ENCODE assay signal across 15 mouse cellular contexts in the genomic region with DNA sequence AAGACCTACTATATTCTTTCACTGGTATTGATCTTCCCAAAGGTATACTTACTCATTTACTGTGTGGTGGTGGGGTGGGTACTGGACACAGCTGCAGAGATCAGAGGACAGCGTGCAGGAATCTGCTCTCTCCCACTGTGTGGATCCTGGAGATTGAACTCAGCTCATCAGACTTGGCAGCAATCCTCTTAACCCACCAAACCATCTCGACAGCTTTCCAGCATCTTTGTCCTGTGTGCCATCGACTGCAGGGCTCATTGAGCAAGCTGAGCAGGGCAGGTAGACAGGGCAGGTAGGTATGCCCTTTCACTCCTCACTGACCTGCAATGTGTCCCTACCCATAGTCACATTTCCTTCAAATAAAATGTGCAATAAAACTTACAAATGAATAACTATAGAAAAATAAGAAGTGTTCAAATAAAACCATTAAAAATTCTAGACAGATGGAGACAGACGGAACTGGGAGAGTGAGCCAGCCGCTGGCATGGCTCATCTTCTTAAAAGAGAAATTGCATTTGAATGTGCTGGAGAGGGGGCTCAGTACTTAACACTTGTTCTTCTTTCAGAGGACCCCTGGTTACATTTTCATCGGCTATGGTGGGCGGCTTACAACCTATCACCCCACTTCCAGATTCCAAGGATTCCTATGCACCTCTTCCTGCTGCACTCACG. TPM values are rescaled to one million over a fixed set of nuclear protein-coding genes. Genes with fewer than 3 reads are reported as not detected.
"Had no signal": no experiment of that assay in that cellular context is flagged by ENCODE, and none has a peak within 500 bp of the region (broad histone marks: within the 10 kb centered on the region; RNA-seq: fewer than 3 reads in every experiment).

No protein-coding gene starts in this region.

- H3K27ac ChIP-seq: kidney, embryonic 15.5 days; liver, embryonic 13.5 days; lung, embryonic 15.5 days; macrophage; midbrain, embryonic 12.5 days; stomach, postnatal 0 days had no signal

- H3K9me3 ChIP-seq: kidney, embryonic 15.5 days; liver, embryonic 13.5 days; lung, embryonic 15.5 days; midbrain, embryonic 12.5 days had no signal

- H3K9ac ChIP-seq: kidney, embryonic 15.5 days; limb, embryonic 12.5 days; liver, embryonic 13.5 days; liver, postnatal 0 days; lung, embryonic 15.5 days; midbrain, embryonic 12.5 days had no signal

- DNase-seq: kidney, adult 2 months; kidney, postnatal 14 days; layer of hippocampus, postnatal 36 days; liver; liver, embryonic 13.5 days; liver, postnatal 0 days; lung, postnatal 14 days; thymus, postnatal 4 days had no signal

- ATAC-seq: liver, postnatal 0 days had no signal

- H3K4me3 ChIP-seq: kidney, embryonic 15.5 days; limb, embryonic 12.5 days; liver, embryonic 13.5 days; lung, embryonic 15.5 days; megakaryocyte, embryonic 14.5 days; midbrain, embryonic 12.5 days had no signal

- H3K36me3 ChIP-seq: kidney, embryonic 15.5 days; limb, embryonic 12.5 days; liver, embryonic 13.5 days; lung, embryonic 15.5 days; midbrain, embryonic 12.5 days had no signal

- H3K4me2 ChIP-seq: kidney, embryonic 15.5 days; limb, embryonic 12.5 days; liver, embryonic 13.5 days; lung, embryonic 15.5 days; midbrain, embryonic 12.5 days had no signal

- H3K4me1 ChIP-seq: kidney, embryonic 15.5 days; liver, embryonic 13.5 days; lung, embryonic 15.5 days; megakaryocyte, embryonic 14.5 days; midbrain, embryonic 12.5 days had no signal

RNA-seq across cellular contexts. Expression of gene Adamts18, which starts 6.2 kb away (rescaled TPM):
- polyA plus RNA-seq: kidney, adult 2 months; liver, postnatal 0 days; macrophage had no signal
